Mouse (Mus musculus): Measurements from ENCODE around the gene Zfp13.

DNA sequence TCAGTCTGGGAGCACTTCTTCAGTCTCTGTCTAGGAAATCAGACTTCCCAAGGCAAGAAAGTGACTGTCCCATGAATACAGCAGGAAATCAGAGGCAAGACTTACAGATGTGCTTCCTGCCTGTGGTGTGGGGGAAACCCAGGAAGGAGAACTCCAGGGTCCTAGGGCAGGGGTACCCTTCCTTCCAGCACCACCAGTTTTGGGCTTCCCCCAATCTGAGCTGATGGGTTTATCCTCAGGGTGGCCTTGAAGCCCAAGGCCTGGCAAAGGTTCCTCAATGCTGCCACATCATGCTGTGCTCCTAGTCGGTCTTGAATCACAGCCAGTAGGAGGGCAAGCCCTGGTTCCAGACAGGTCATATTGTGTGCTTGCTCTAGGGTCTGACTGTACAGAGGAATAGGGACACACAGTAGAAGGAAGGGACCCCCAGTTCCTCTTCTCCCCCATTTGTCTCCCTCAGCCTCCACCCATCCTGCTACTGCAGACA lies 45.6 kb downstream of the Zfp13 start:
- TF ChIP-seq CTCF (IDR thresholded peaks at IDR 0.05; ENCODE audit: low read depth, low read length) (no peak), POLR2A (IDR thresholded peaks at IDR 0.05; ENCODE audit: borderline replicate concordance, low read depth, low read length) (no peak)

Data from bone marrow macrophage, adult 2 months (primary cell).